Mouse (Mus musculus): Measurements from ENCODE around the gene Cat.

- TF ChIP-seq CTCF (IDR thresholded peaks at IDR 0.05; ENCODE audit: low read depth, low read length) (no peak), POLR2A (IDR thresholded peaks at IDR 0.05; ENCODE audit: borderline replicate concordance, low read depth, low read length) (no peak)
Observed at GRCm38 (mm10) chr2:103505956-103506355, 21.0 kb upstream of the Cat start.

Data from bone marrow macrophage, adult 2 months (primary cell).